Mouse (Mus musculus) bone marrow, adult 2 months (tissue): ENCODE measurements around the gene 4931406P16Rik. TPM values are rescaled to one million over a fixed set of nuclear protein-coding genes. Genes with fewer than 3 reads are reported as not detected.
"Not testable (repeated sequence)": the region's sequence is repeated elsewhere in the genome, so short reads cannot be mapped to it uniquely, and the experiment has no call there.

Experiments
- H3K27ac ChIP-seq: fragments of 200-500 bp; 2 replicates; pipeline ENCODE4 v1.5.1; 2012; ENCODE audit warnings: low read depth, mild to moderate bottlenecking, control low read depth, inconsistent platforms, low read length; ENCODE audit not compliant: control insufficient read depth, poor library complexity, insufficient read depth
- H3K4me1 ChIP-seq: fragments of 200-500 bp; 2 replicates; pipeline ENCODE4 v1.6.1; 2011; ENCODE audit warnings: low read length; ENCODE audit not compliant: control insufficient read depth, insufficient read depth
- H3K4me3 ChIP-seq: fragments of 200-500 bp; replicated peaks from 2 replicates; pipeline ENCODE3; 2011; ENCODE audit warnings: mild to moderate bottlenecking, low read depth, low read length, control low read depth; ENCODE audit not compliant: control insufficient read depth
- CTCF ChIP-seq: fragments of 200-500 bp; IDR thresholded peaks from 2 replicates; pipeline ENCODE4 v1.5.1; 2011; ENCODE audit warnings: low read length, control low read depth; ENCODE audit not compliant: control insufficient read depth, insufficient read depth
- POLR2A ChIP-seq: fragments of 200-500 bp; IDR thresholded peaks from 2 replicates; pipeline ENCODE4 v1.6.1; 2011; ENCODE audit warnings: low read depth, mild to moderate bottlenecking, control low read depth, low read length, borderline replicate concordance; ENCODE audit not compliant: control insufficient read depth
- WGBS: fragments of 180-500 bp; shearing (Covaris S2); methylation state at CpG from one replicate; pipeline ENCODE4 v1.1.7; 2018; 5-methylcytosine and 5-hydroxymethylcytosine counted together
- polyA plus RNA-seq: library from polyadenylated mRNA; stranded (reverse); fragments of >200 nt; gene quantifications from 2 replicates; pipeline ENCODE4 v1.2.4, GENCODE M21; 2011; ENCODE audit warnings: low replicate concordance; ENCODE audit not compliant: missing spikeins, insufficient read depth, insufficient read length

The 4931406P16Rik gene
- polyA plus RNA-seq, 1 experiment = 13.3 TPM

GRCm38 (mm10) chr7:34340841-34341240 is 27.5 kb upstream of the 4931406P16Rik start:
- WGBS = 93% methylated on average over 5 of the region's 5 CpGs
- Histone ChIP-seq H3K4me1 (peaks cover 4% of the 10 kb centered on the region), H3K4me3 (no peak overlapping the region), H3K27ac (no peak overlapping the region)
- TF ChIP-seq POLR2A (no peak), CTCF (no peak)

GRCm38 (mm10) chr7:34339164-34339489 is 25.8 kb upstream of the 4931406P16Rik start:
- TF ChIP-seq CTCF (no peak), POLR2A (no peak)
- Histone ChIP-seq H3K4me1 (peaks cover 4% of the 10 kb centered on the region), H3K4me3 (no peak overlapping the region), H3K27ac (no peak overlapping the region)
- 71% methylated on average over 5 of the region's 5 CpGs for WGBS

- TF ChIP-seq POLR2A (no peak), CTCF (no peak)
- Histone ChIP-seq H3K4me1 (peaks cover 4% of the 10 kb centered on the region), H3K4me3 (no peak overlapping the region), H3K27ac (no peak overlapping the region)
- 67% methylated on average over 9 of the region's 9 CpGs for WGBS
Measured at GRCm38 (mm10) chr7:34338445-34339163, 25.3 kb upstream of the 4931406P16Rik start.

- Histone ChIP-seq H3K4me3 (no peak overlapping the region), H3K4me1 (peaks cover 4% of the 10 kb centered on the region), H3K27ac (no peak overlapping the region)
- TF ChIP-seq CTCF (no peak), POLR2A (no peak)
- 19% methylated on average over 2 of the region's 2 CpGs for WGBS
Measured at GRCm38 (mm10) chr7:34337268-34337667, 23.9 kb upstream of the 4931406P16Rik start.

- not testable (repeated sequence) for H3K4me3 ChIP-seq, H3K27ac ChIP-seq, H3K4me1 ChIP-seq
- WGBS = 86% methylated on average over 1 of the region's 1 CpGs
Measured at GRCm38 (mm10) chr7:34336545-34336944, 23.2 kb upstream of the 4931406P16Rik start.

GRCm38 (mm10) chr7:34327493-34327892 is 14.1 kb upstream of the 4931406P16Rik start:
- TF ChIP-seq POLR2A = no peak
- TF ChIP-seq CTCF = no peak
- no peak overlapping the region for H3K27ac ChIP-seq
- no peak overlapping the region for H3K4me3 ChIP-seq
- WGBS = 60% methylated on average over 3 of the region's 3 CpGs
- H3K4me1 ChIP-seq = no peaks in the 10 kb centered on the region

GRCm38 (mm10) chr7:34324857-34325256 is 11.5 kb upstream of the 4931406P16Rik start:
- Histone ChIP-seq H3K27ac (no peak overlapping the region), H3K4me1 (no peaks in the 10 kb centered on the region; the same call in 1 of the 2 replicates), H3K4me3 (no peak overlapping the region)
- 78% methylated on average over 1 of the region's 1 CpGs for WGBS
- TF ChIP-seq POLR2A (no peak), CTCF (no peak)

- H3K27ac ChIP-seq = no peak overlapping the region
- TF ChIP-seq CTCF (no peak), POLR2A (no peak)
- H3K4me1 ChIP-seq = no peaks in the 10 kb centered on the region; the same call in 1 of the 2 replicates
- WGBS = 90% methylated on average over 2 of the region's 2 CpGs
- H3K4me3 ChIP-seq = no peak overlapping the region
Measured at GRCm38 (mm10) chr7:34324005-34324404, 10.7 kb upstream of the 4931406P16Rik start.

- WGBS = 86% methylated on average over 8 of the region's 8 CpGs
- Histone ChIP-seq H3K4me1 (no peaks in the 10 kb centered on the region; the same call in 1 of the 2 replicates), H3K27ac (no peak overlapping the region), H3K4me3 (no peak overlapping the region)
- TF ChIP-seq POLR2A = no peak
- TF ChIP-seq CTCF = no peak
Measured at GRCm38 (mm10) chr7:34323351-34323750, 10.0 kb upstream of the 4931406P16Rik start.
